Mouse (Mus musculus) ovary, adult 18-20 months (tissue): ENCODE data around the gene Krt12.

Source experiments
- DNase-seq: peaks from one replicate; pipeline ENCODE4 v3.0.0; 2022; ENCODE audit warnings: low spot score, mixed read lengths

The Krt12 gene

GRCm38 (mm10) chr11:99422159-99422558, at the start of gene Krt12:
Gene Krt12 (minus strand): TSS chr11:99422259.
- DNase-seq, result no peak

GRCm38 (mm10) chr11:99469228-99469627, 47.2 kb upstream of the Krt12 start:
- DNase-seq, result no peak

- DNase-seq, result no peak
Observed at GRCm38 (mm10) chr11:99468566-99468965, 46.5 kb upstream of the Krt12 start.

GRCm38 (mm10) chr11:99466316-99466715, 44.3 kb upstream of the Krt12 start:
- no peak for DNase-seq

GRCm38 (mm10) chr11:99464836-99465235, 42.8 kb upstream of the Krt12 start:
- peak; percentile 28 for DNase-seq

- DNase-seq, result no peak
Observed at GRCm38 (mm10) chr11:99463155-99463554, 41.1 kb upstream of the Krt12 start.

- no peak for DNase-seq
Observed at GRCm38 (mm10) chr11:99461736-99462135, 39.7 kb upstream of the Krt12 start.

GRCm38 (mm10) chr11:99458887-99459286, 36.8 kb upstream of the Krt12 start:
- DNase-seq, result no peak

GRCm38 (mm10) chr11:99454759-99455158, 32.7 kb upstream of the Krt12 start:
- no peak for DNase-seq

GRCm38 (mm10) chr11:99454044-99454443, 32.0 kb upstream of the Krt12 start:
- no peak for DNase-seq

- no peak for DNase-seq
Observed at GRCm38 (mm10) chr11:99448769-99449168, 26.7 kb upstream of the Krt12 start.

GRCm38 (mm10) chr11:99441220-99441619, 19.2 kb upstream of the Krt12 start:
- no peak for DNase-seq

- no peak for DNase-seq
Observed at GRCm38 (mm10) chr11:99439465-99439864, 17.4 kb upstream of the Krt12 start.

GRCm38 (mm10) chr11:99437972-99438371, 15.9 kb upstream of the Krt12 start, which contains the start of gene Krt20:
Gene Krt20 (minus strand): TSS chr11:99438150.
- no peak for DNase-seq

- DNase-seq, result no peak
Observed at GRCm38 (mm10) chr11:99436625-99437024, 14.6 kb upstream of the Krt12 start.

- DNase-seq, result no peak
Observed at GRCm38 (mm10) chr11:99430670-99431069, 8.6 kb upstream of the Krt12 start.

GRCm38 (mm10) chr11:99420586-99420985, 1.5 kb downstream of the Krt12 start:
- DNase-seq, result no peak

- no peak for DNase-seq
Observed at GRCm38 (mm10) chr11:99417819-99418218, 4.2 kb downstream of the Krt12 start.

- no peak for DNase-seq
Observed at GRCm38 (mm10) chr11:99416902-99417301, 5.2 kb downstream of the Krt12 start.

- no peak for DNase-seq
Observed at GRCm38 (mm10) chr11:99414463-99415147, 7.5 kb downstream of the Krt12 start.

- DNase-seq, result no peak
Observed at GRCm38 (mm10) chr11:99413247-99413646, 8.8 kb downstream of the Krt12 start.

- no peak for DNase-seq
Observed at GRCm38 (mm10) chr11:99406186-99406585, 15.9 kb downstream of the Krt12 start.

- DNase-seq, result no peak
Observed at GRCm38 (mm10) chr11:99399956-99400549, 22.0 kb downstream of the Krt12 start.

- no peak for DNase-seq
Observed at GRCm38 (mm10) chr11:99398832-99399231, 23.2 kb downstream of the Krt12 start.
